ENCODE assay signal across 13 mouse cellular contexts in the genomic region with DNA sequence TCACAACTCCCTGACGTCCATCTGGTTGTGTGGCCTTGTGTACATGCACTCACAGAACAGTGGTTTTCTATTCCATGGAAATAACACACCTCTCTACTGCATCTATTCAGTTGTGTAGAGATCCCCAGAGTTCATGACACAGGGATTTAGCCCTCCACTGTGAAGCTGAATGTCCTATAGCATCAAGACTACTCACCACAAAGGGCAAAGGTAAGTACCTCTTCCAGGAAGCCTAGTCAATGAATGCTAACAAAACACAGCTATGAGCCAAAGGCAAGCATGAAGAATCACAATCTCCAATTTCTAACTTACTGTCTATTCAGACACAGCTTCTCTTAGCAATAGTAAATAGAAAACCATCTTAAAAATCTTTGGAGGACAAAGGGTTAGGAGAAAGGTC.
"Had no signal": no experiment of that assay in that cellular context is flagged by ENCODE, and none has a peak within 500 bp of the region (broad histone marks: within the 10 kb centered on the region; RNA-seq: fewer than 3 reads in every experiment).

No protein-coding gene starts in this region.

- DNase-seq: kidney, postnatal 25 days; lung, adult 18-20 months; right cerebral cortex, postnatal 14 days; thymus, adult 2 months; thymus, postnatal 25 days had no signal

- H3K27ac ChIP-seq: hindbrain, embryonic 13.5 days; hindbrain, postnatal 0 days; left cerebral cortex, adult 2 months; limb, embryonic 10.5 days; midbrain, embryonic 12.5 days; neural tube, embryonic 13.5 days; stomach, embryonic 15.5 days had no signal

- H3K9ac ChIP-seq: hindbrain, embryonic 13.5 days; midbrain, embryonic 12.5 days; neural tube, embryonic 13.5 days; stomach, embryonic 15.5 days had no signal

- H3K27me3 ChIP-seq: hindbrain, embryonic 13.5 days; midbrain, embryonic 12.5 days; neural tube, embryonic 13.5 days; stomach, embryonic 15.5 days had no signal

- H3K4me3 ChIP-seq: hindbrain, embryonic 13.5 days; left cerebral cortex, adult 2 months; limb, embryonic 10.5 days; midbrain, embryonic 12.5 days; neural tube, embryonic 13.5 days; stomach, embryonic 15.5 days had no signal

- ATAC-seq: hindbrain, postnatal 0 days; midbrain, embryonic 16.5 days had no signal

- H3K4me2 ChIP-seq: hindbrain, embryonic 13.5 days; midbrain, embryonic 12.5 days; neural tube, embryonic 13.5 days; stomach, embryonic 15.5 days had no signal

- H3K9me3 ChIP-seq: hindbrain, embryonic 13.5 days; limb, embryonic 10.5 days; midbrain, embryonic 12.5 days; neural tube, embryonic 13.5 days; stomach, embryonic 15.5 days had no signal

- H3K36me3 ChIP-seq: hindbrain, embryonic 13.5 days; limb, embryonic 10.5 days; midbrain, embryonic 12.5 days; neural tube, embryonic 13.5 days; stomach, embryonic 15.5 days had no signal

- H3K4me1 ChIP-seq: hindbrain, embryonic 13.5 days; limb, embryonic 10.5 days; neural tube, embryonic 13.5 days; stomach, embryonic 15.5 days had no signal
